Mouse (Mus musculus): ENCODE results near the gene Slc25a33.

Gene Slc25a33

DNA sequence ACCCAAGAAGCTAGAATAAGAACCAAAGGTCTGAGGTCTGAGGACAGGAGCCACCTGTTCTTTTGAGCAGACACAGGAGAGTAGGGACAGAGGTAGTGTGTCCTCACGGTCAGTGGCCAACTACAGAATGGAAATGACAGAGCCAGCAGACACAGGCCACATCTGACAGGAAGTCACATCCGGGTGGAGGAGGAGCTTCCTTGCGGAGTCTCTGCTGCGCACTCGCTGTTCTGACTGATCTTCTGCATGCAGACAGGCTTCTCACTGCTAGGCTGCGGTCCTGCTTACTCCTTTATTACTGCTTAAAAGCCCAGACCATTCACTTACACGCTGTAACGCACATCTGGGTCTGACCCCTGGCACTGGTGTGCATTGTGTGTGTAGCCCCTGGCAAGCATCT lies 45.3 kb downstream of the Slc25a33 start:
- no peak for DNase-seq (ENCODE audit: low spot score in 2 of 2)

DNA sequence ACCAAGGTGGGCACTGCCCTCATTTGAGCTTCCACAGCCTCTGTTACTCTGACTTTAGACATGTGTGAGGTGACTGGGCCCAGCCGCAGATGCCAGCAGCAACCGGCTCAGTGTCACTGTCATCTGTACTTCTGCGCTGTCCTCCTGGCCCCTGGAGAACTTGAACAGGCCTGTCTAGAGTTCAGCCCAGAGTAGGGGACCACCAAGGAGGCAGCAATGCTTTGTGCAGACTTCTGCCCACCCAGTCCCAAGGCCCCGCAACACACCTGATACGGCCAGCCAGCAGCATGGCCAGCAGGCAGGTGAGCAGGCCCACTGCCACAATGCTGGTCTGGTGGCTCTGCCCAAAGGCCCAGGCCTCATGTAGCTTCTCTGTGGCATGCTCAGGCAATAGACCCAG lies 46.4 kb downstream of the Slc25a33 start:
- DNase-seq (ENCODE audit: low spot score in 2 of 2), result no peak

- DNase-seq (ENCODE audit: low spot score in 2 of 2), result peak; percentile 67 to 80
Observed at GRCm38 (mm10) chr4:149725661-149726350, 48.3 kb downstream of the Slc25a33 start.

DNA sequence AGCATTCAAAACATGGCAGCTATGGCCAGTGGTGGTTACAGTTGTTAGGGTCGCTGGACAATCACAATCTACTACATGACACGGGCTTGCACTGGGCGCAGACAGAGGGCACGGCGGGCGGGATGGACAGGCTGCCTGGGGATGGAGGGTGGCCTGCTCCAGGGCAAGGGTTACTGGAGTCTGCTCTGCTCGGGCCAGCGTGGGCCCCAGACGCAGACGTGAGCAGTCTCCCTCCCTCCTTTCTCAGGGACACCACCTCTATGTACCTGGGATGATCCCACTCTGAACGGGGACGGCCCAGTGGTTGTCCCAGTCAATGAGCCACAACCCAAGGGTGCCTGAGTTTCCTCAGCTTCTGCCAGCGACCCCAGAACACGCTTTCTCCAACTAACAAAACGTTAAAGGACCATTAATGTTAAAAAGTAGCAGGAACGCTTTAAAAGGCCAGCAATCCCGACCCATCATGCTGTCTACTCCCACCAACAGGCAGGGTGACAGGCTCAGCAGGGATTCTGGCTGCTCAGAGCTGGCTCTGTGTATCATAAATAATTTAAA lies 49.1 kb downstream of the Slc25a33 start:
- DNase-seq (ENCODE audit: low spot score in 2 of 2), result no peak

GRCm38 (mm10) chr4:149723855-149724731 lies 50.0 kb downstream of the Slc25a33 start:
- DNase-seq (ENCODE audit: low spot score in 2 of 2), result peak; percentile 36 to 45

DNA sequence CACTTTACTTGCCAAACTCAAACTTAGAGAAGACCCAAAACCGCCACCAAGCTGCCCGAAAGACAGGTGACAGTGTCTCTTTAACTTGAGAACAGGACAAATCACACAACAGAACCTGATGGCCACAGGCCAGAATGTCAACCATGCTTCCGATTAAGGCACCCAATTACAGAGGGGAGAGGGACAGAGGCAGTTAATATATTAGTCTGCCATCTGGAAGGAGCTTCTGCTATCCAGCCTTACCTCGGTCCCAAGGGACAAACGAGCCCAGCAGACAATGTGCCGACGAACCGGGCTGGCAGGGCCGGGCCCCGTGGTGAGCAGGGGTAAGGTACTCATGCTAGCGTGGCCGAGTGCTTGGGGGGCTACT lies 51.1 kb downstream of the Slc25a33 start:
- DNase-seq (ENCODE audit: low spot score in 2 of 2), result no peak

GRCm38 (mm10) chr4:149722104-149723020 lies 51.7 kb downstream of the Slc25a33 start:
- no peak for DNase-seq (ENCODE audit: low spot score in 2 of 2)

DNA sequence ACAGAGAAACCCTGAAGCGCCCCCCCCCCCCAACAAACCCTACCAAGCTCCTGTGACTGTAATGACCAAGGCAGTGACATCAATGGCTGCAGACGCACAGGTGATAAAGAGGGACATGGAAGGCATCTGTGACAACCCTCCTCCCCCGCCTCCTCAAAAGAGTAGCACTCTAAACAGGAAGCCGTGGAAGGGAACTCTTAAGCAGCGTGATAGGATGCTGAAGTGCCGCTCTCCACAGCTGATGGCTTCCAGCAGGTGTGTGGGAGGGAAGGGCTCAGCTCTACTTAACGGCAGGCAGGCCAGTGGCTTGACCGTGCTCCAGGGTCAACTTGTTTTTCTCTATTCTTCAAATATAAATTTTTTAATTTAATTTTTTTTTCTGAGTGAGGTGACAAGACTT lies 52.9 kb downstream of the Slc25a33 start:
- DNase-seq (ENCODE audit: low spot score in 2 of 2), result no peak

- no peak for DNase-seq (ENCODE audit: low spot score in 2 of 2)
Observed at GRCm38 (mm10) chr4:149719686-149720085, 54.4 kb downstream of the Slc25a33 start.

DNA sequence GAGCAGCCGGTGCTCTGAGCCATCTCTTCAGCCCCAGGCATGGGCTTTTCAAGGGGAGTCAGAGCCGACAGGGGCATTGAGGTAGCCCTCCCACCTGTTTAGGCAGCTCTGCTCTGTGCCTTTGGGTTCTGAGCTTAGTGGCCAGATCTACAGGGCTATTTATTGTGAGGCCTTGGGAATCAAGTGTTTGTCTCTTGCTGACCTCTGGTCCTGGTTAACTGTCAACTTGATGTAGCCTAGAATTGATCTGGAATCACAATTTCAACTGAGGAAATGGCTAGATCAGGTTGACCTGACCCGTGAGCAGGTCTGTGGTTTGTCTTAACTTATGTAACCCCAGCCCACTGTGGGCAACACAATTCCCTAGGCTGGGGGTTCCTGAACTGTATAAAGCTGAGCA lies 59.5 kb downstream of the Slc25a33 start:
- DNase-seq (ENCODE audit: low spot score in 2 of 2), result no peak

GRCm38 (mm10) chr4:149711955-149712354 lies 62.1 kb downstream of the Slc25a33 start:
- no peak for DNase-seq (ENCODE audit: low spot score in 2 of 2)

- no peak for DNase-seq (ENCODE audit: low spot score in 2 of 2)
Observed at GRCm38 (mm10) chr4:149711485-149711884, 62.6 kb downstream of the Slc25a33 start.

DNA sequence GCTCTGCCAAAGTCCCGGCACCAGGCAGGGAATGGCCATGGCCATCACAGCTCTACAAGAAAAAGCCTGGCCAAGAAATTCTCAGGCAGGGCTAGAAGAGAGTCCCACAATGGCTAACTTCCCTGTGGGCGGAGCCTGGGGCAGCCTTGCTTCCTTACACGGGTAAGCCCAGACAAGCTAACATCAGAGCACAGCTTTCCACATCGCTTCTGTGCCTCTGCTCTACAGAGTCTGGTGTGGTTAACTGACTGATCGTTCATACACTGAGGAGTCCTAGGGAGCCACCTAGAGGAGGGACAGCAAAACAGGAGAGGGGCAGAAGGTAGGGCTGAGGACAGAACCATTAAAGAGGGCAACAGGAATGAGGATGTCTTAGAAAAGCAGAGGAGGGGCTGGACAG lies 63.6 kb downstream of the Slc25a33 start:
- DNase-seq (ENCODE audit: low spot score in 2 of 2), result peak in 1 of 2 experiments; percentile 57

DNA sequence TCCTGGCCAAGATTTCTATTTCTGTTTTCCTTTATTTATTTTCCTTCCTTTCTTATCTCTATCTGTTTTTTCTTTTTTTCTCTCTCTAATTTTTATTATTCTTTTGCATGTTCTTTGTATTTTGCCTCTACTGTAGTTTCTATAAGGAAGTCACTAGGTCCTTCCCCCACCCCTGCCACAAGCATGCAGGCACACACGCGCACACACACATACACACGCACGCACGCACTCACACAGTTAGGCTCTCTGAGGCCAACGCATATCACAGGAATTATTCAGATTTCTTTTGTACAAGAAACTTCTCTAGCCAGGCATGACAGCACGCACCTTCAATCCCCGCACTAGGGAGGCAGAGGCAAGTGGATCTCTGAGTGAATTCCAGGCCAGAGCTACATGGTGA lies 68.1 kb downstream of the Slc25a33 start:
- DNase-seq (ENCODE audit: low spot score in 2 of 2), result no peak

DNA sequence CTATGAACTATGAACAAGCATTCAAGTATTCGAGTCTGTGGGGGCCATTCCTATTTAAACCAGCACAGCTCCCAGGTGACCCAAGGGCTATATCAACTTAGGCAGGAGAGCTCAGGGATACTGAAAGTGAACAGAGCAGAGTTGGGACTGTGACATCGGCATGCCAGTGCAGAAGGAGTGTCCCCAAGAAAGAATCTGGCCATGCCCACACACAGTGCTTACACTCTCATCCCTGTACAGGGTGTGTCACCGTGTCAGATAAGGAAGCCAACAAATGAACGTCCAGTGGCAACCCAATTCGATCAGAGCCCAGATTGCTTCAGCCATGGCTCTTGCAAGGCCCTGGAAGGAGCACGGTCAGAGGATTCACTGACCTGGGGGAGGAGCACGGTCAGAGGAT lies 68.8 kb downstream of the Slc25a33 start:
- DNase-seq (ENCODE audit: low spot score in 2 of 2), result no peak

DNA sequence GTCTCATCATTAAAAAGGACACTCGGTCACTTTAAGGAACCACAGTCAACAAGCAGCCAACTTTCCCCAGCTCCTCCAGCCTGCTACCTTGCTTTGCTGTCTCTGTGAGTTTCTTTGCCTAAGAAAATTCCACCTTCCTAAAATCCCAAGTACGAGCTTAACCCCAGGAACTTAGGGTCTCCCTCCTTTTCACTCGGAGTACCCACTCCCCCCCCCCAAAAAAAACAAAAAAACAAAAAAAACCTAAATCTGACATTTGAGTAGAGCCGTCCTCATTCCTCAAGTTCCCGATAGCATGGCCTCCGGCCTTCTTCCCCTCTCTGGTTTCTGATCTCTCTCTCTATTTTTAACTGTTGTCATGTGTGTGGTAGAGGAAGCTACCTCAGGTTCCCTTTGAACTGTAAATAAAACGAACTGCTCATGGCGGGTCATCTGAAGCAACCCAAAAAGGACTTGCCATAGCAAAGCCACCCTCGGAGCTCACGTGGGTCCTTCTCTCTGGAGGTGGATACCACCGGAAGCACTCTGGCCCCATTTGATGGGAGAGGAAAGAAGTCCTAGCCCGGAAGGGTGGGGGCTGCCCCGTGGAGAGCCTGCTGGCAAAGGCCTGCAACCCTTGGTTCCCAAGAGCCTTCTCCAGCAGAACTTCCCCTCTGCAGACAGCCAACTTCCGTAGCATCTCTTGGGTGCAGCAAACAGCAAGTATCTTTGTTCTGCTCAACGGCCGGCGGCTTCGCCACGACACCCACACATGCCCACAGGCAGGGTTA lies 71.7 kb downstream of the Slc25a33 start, which contains the start of gene Pik3cd:
Pik3cd (minus strand) TSS at position 362 of the 770 bp plus-strand sequence.
- DNase-seq (ENCODE audit: low spot score in 2 of 2), result no peak

GRCm38 (mm10) chr4:149701426-149702209 lies 72.5 kb downstream of the Slc25a33 start:
- no peak for DNase-seq (ENCODE audit: low spot score in 2 of 2)

- no peak for DNase-seq (ENCODE audit: low spot score in 2 of 2)
Observed at GRCm38 (mm10) chr4:149699953-149700352, 74.1 kb downstream of the Slc25a33 start.

GRCm38 (mm10) chr4:149698197-149698821 lies 75.8 kb downstream of the Slc25a33 start:
- DNase-seq (ENCODE audit: low spot score in 2 of 2), result peak; percentile 35 to 55
